Comparison of ENCODE assay signal across 10 mouse cellular contexts in genomic region chr9:41078198-41078597, GRCm38 (mm10).
A peak's percentile ranks its signal among the peaks of the same experiment; 100 is the strongest.
DNase-seq lines count a peak whose midpoint lies in the region; ATAC-seq lines count a peak whose summit lies in the region.
"Had no signal": no experiment of that assay in that cellular context is flagged by ENCODE, and none has a peak within 500 bp of the region (broad histone marks: within the 10 kb centered on the region; RNA-seq: fewer than 3 reads in every experiment).

No protein-coding gene starts in this region.

- no peak overlapping the region for H3K27ac ChIP-seq in embryonic facial prominence, embryonic 14.5 days (replicated peaks; ENCODE audit: low read depth, low read length)
- H3K27ac ChIP-seq: stomach, embryonic 15.5 days had no signal

- WGBS in embryonic facial prominence, embryonic 14.5 days, result 49% methylated on average over 4 of the region's 4 CpGs

- H3K9ac ChIP-seq in embryonic facial prominence, embryonic 14.5 days (ENCODE audit: low read depth, low read length), result no peak overlapping the region
- H3K9ac ChIP-seq: stomach, embryonic 15.5 days had no signal

- H3K9me3 ChIP-seq in embryonic facial prominence, embryonic 14.5 days (ENCODE audit: control insufficient read depth, low read length), result no peaks in the 10 kb centered on the region
- H3K9me3 ChIP-seq: stomach, embryonic 15.5 days had no signal

- peaks cover 23% of the 10 kb centered on the region; the same call in 1 of the 2 replicates for H3K4me1 ChIP-seq in embryonic facial prominence, embryonic 14.5 days (ENCODE audit: control insufficient read depth, insufficient read depth, low read length)
- H3K4me1 ChIP-seq: stomach, embryonic 15.5 days had no signal

- no peak overlapping the region for H3K4me3 ChIP-seq in embryonic facial prominence, embryonic 14.5 days (ENCODE audit: low read depth, low read length)
- H3K4me3 ChIP-seq: stomach, embryonic 15.5 days had no signal

- no peaks in the 10 kb centered on the region for H3K27me3 ChIP-seq in embryonic facial prominence, embryonic 14.5 days (replicated peaks; ENCODE audit: control insufficient read depth, insufficient read depth, low read length)
- H3K27me3 ChIP-seq: stomach, embryonic 15.5 days had no signal

- H3K36me3 ChIP-seq in embryonic facial prominence, embryonic 14.5 days (ENCODE audit: control insufficient read depth, insufficient read depth, low read length), result no peaks in the 10 kb centered on the region
- H3K36me3 ChIP-seq: stomach, embryonic 15.5 days had no signal

- no peak overlapping the region for H3K4me2 ChIP-seq in embryonic facial prominence, embryonic 14.5 days (ENCODE audit: low read depth, low read length)
- H3K4me2 ChIP-seq: stomach, embryonic 15.5 days had no signal

- DNase-seq in cerebellum, postnatal 36 days, result peak; percentile 42 to 49
- DNase-seq in cerebellum, adult 11 months, result no peak
- DNase-seq in 3134 (ENCODE audit: extremely low read depth, insufficient read length, low spot score), result peak; percentile 13
- DNase-seq in embryonic facial prominence, embryonic 14.5 days (ENCODE audit: low spot score), result peak; percentile 85
- peak; percentile 40 to 47 for DNase-seq in layer of hippocampus, postnatal 10 days (ENCODE audit: low spot score in 2 of 2)
- no peak for DNase-seq in urinary bladder, postnatal 14 days (ENCODE audit: low spot score)
- DNase-seq in heart, adult 18-20 months, result no peak
- DNase-seq: gastrocnemius, postnatal 36 days had no signal

- ATAC-seq in embryonic facial prominence, embryonic 14.5 days (ENCODE audit: low read depth), result peak; percentile 58; the same call in 1 of the 2 replicates
- ATAC-seq in activated CD4-positive, CD25-positive, alpha-beta regulatory T cell, adult 4 months, result no peak

Comparison
In these comparisons a context has a peak if more than half of its experiments do, and no peak if none do; other contexts are left out.
1. DNase-seq: peak in cerebellum, postnatal 36 days (2 of 2), 3134 (single experiment), embryonic facial prominence, embryonic 14.5 days (single experiment) and layer of hippocampus, postnatal 10 days (2 of 2); none in cerebellum, adult 11 months (single experiment), urinary bladder, postnatal 14 days (single experiment) and heart, adult 18-20 months (0 of 2).